Mouse (Mus musculus) midbrain, embryonic 16.5 days (tissue): ENCODE measurements at regions not wholly inside any gene's neighbourhood (a gene's known extent, or its start where the extent isn't known, plus 50 kb on each side); places are given as distances from the start of the nearest gene placed in this dataset.

Experiments
- ATAC-seq: fragments of 200-750 bp; cut with Nextera tagmentation; 2 replicates; pipeline ENCODE4 v1.8.0; 2017; ENCODE audit warnings: moderate TSS enrichment
- H3K27ac ChIP-seq: fragments of 300-500 bp; sonication (generic); 2 replicates; pipeline ENCODE4 v1.5.1; 2014; ENCODE audit warnings: mild to moderate bottlenecking, low read length, mixed read lengths
- H3K27me3 ChIP-seq: fragments of 300-500 bp; sonication (generic); 2 replicates; pipeline ENCODE4 v1.6.1; 2014; ENCODE audit warnings: low read depth, low read length, mixed read lengths; ENCODE audit not compliant: control insufficient read depth, insufficient read depth
- H3K36me3 ChIP-seq: fragments of 300-500 bp; sonication (generic); 2 replicates; pipeline ENCODE4 v1.6.1; 2014; ENCODE audit warnings: mild to moderate bottlenecking, low read length, moderate library complexity, mixed read lengths; ENCODE audit not compliant: control insufficient read depth, insufficient read depth
- H3K4me1 ChIP-seq: fragments of 300-500 bp; sonication (generic); 2 replicates; pipeline ENCODE4 v1.6.1; 2014; ENCODE audit warnings: mild to moderate bottlenecking, low read length, mixed read lengths; ENCODE audit not compliant: control insufficient read depth, insufficient read depth
- H3K4me2 ChIP-seq: fragments of 300-500 bp; sonication (generic); 2 replicates; pipeline ENCODE4 v1.6.1; 2014; ENCODE audit warnings: mild to moderate bottlenecking, low read length, mixed read lengths
- H3K4me3 ChIP-seq: fragments of 300-500 bp; sonication (generic); 2 replicates; pipeline ENCODE4 v1.5.1; 2014; ENCODE audit warnings: low read depth, mild to moderate bottlenecking, low read length, moderate library complexity, mixed read lengths
- H3K9ac ChIP-seq: fragments of 300-500 bp; sonication (generic); 2 replicates; pipeline ENCODE4 v1.6.1; 2014; ENCODE audit warnings: low read depth, low read length, mixed read lengths
- H3K9me3 ChIP-seq: fragments of 300-500 bp; sonication (generic); replicated peaks from 2 replicates; pipeline ENCODE4 v1.6.1; 2014; ENCODE audit warnings: mild to moderate bottlenecking, low read length, mixed read lengths; ENCODE audit not compliant: control insufficient read depth, poor library complexity, severe bottlenecking
- WGBS: fragments of 180-500 bp; shearing (Covaris S2); extraction: QIAGEN DNeasy Blood & Tissue Kit; methylation state at CpG from one replicate; pipeline ENCODE4 v1.1.7; 2014; 5-methylcytosine and 5-hydroxymethylcytosine counted together

DNA sequence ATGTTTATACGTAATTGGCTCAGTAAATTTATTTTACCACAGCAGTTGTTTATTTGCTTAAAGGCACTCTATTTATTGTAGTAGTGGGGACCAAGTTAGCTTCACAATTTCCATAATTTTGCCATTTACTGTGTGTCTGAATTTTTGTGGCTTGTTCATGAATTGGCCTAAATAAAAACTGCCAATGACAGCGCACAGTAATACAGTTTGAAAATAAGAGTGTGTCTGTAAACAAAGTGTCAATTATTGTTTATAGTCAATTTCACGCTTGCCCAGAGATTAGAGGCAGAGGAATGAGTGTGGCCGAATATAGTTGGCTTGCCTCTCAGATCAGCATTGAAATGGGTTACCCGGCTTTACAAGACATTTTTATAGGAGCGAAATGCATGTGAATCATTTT, 73.0 kb upstream of the Nrsn1 start:
- WGBS, result 82% methylated on average over 6 of the region's 6 CpGs

DNA sequence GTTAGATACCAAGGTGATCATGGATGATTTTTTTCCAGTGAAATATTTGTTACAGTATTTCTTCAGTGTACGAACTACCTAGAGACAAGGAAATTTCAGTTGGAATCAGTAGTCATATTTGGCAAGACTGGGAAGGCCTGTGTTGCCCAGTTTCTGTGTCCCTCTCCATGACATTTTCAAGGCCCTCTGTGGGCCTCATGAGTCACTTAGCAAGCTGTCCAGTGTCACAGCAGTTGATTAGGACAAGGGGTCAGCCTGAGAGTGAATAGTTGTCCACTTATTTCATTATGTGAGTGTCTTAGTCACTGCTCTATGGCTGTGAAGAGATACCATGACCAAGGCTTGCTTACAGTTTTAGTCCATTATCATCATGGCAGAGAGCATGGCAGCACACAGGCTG, 71.5 kb upstream of the Nrsn1 start:
- WGBS, result 81% methylated on average over 1 of the region's 1 CpGs
- Histone ChIP-seq H3K4me1 (no peaks in the 10 kb centered on the region), H3K4me3 (no peak overlapping the region), H3K9me3 (no peaks in the 10 kb centered on the region), H3K4me2 (no peak overlapping the region), H3K9ac (no peak overlapping the region), H3K27me3 (no peaks in the 10 kb centered on the region), H3K36me3 (no peaks in the 10 kb centered on the region), H3K27ac (no peak overlapping the region)
- ATAC-seq, result no peak

More for the DNA sequence above, 73.0 kb upstream of the Nrsn1 start:
- Histone ChIP-seq H3K27ac (no peak overlapping the region), H3K4me1 (no peaks in the 10 kb centered on the region), H3K4me3 (no peak overlapping the region), H3K36me3 (no peaks in the 10 kb centered on the region), H3K4me2 (no peak overlapping the region), H3K27me3 (no peaks in the 10 kb centered on the region), H3K9me3 (no peaks in the 10 kb centered on the region), H3K9ac (no peak overlapping the region)
- ATAC-seq, result no peak

DNA sequence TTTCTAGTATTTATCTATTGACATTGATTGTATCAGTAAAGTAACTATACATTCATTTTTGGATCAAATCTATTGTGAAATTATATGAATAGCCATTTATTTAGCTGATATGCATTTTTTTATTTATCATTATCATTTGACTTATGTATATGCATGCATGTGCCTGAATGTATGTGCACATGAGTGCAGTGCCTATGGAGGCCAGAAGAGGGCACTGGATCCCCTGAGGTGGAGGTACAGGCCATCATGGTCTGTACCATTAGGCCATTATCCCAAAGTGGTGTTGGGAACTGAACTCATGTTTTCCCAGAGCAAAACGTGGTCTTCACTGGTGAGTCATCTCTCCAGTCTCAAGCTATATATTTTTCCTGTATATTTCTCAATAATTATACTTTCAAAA, 63.5 kb upstream of the Nrsn1 start:
- H3K4me1 ChIP-seq, result no peaks in the 10 kb centered on the region
- H3K4me2 ChIP-seq, result no peak overlapping the region
- no peaks in the 10 kb centered on the region for H3K36me3 ChIP-seq
- no peak for ATAC-seq
- H3K4me3 ChIP-seq, result no peak overlapping the region
- 89% methylated on average over 1 of the region's 1 CpGs for whole genome bisulfite sequencing
- no peak overlapping the region for H3K9ac ChIP-seq
- no peaks in the 10 kb centered on the region for H3K27me3 ChIP-seq
- no peaks in the 10 kb centered on the region for H3K9me3 ChIP-seq
- no peak overlapping the region for H3K27ac ChIP-seq
